Mouse (Mus musculus): ENCODE results near the gene Bet1l. TPM values are rescaled to one million over a fixed set of nuclear protein-coding genes. Genes with fewer than 3 reads are reported as not detected.
"Not testable (repeated sequence)": the region's sequence is repeated elsewhere in the genome, so short reads cannot be mapped to it uniquely, and the experiment has no call there.

Gene Bet1l
- total RNA-seq, 1 experiment: 21.6 TPM

- Histone ChIP-seq H3K9ac (ENCODE audit: insufficient read depth, low read depth, low read length, poor library complexity, severe bottlenecking) (no peak overlapping the region), H3K27ac (ENCODE audit: insufficient read depth, low read depth, low read length, poor library complexity, severe bottlenecking) (no peak overlapping the region), H3K4me3 (ENCODE audit: insufficient read depth in 1 of 2, low read depth in 1 of 2, low read length in 2 of 2, poor library complexity in 1 of 2, severe bottlenecking in 1 of 2) (no peak overlapping the region), H3K4me1 (ENCODE audit: control insufficient read depth in 2 of 2, insufficient read depth in 2 of 2, low read length in 2 of 2, poor library complexity in 1 of 2) (no peaks in the 10 kb centered on the region), H3K9me3 (ENCODE audit: control insufficient read depth, insufficient read depth, low read depth, low read length) (no peaks in the 10 kb centered on the region), H3K36me3 (ENCODE audit: control insufficient read depth, insufficient read depth, low read length, poor library complexity, severe bottlenecking) (peaks cover 48% of the 10 kb centered on the region)
- in situ Hi-C loops (cut with MboI; ENCODE audit: low sequenced_read_pairs in 2 of 2, unreplicated experiment in 2 of 2): loop anchor here in 1 of 2 experiments (10.0 kb wide), 1 partner anchor 50 kb away; the partner anchor contains the start of genes Odf3 and Scgb1c1
- TF ChIP-seq ZNF384 (IDR thresholded peaks at IDR 0.05; ENCODE audit: low read depth, low read length): no peak
- TF ChIP-seq MAFK (IDR thresholded peaks at IDR 0.05; ENCODE audit: insufficient read depth, low read depth, low read length): no peak
- no peak for TF ChIP-seq HCFC1 (IDR thresholded peaks at IDR 0.05; ENCODE audit: borderline replicate concordance, insufficient read depth, low read length)
- no peak for TF ChIP-seq CHD2 (IDR thresholded peaks at IDR 0.05; ENCODE audit: low read depth, low read length)
- no peak for TF ChIP-seq ZC3H11A (IDR thresholded peaks at IDR 0.05; ENCODE audit: borderline replicate concordance, low read depth, low read length)
- no peak for DNase-seq (ENCODE audit: low read depth, low spot score)
These were observed 37.2 kb upstream of the Bet1l start for GRCm38 (mm10) chr7:140894611-140895010.

GRCm38 (mm10) chr7:140894031-140894430 lies 36.7 kb upstream of the Bet1l start:
- no peaks in the 10 kb centered on the region for H3K4me1 ChIP-seq (ENCODE audit: control insufficient read depth in 2 of 2, insufficient read depth in 2 of 2, low read length in 2 of 2, poor library complexity in 1 of 2)
- no peak overlapping the region for H3K27ac ChIP-seq (ENCODE audit: insufficient read depth, low read depth, low read length, poor library complexity, severe bottlenecking)
- no peak overlapping the region for H3K4me3 ChIP-seq (ENCODE audit: insufficient read depth in 1 of 2, low read depth in 1 of 2, low read length in 2 of 2, poor library complexity in 1 of 2, severe bottlenecking in 1 of 2)
- no peaks in the 10 kb centered on the region for H3K9me3 ChIP-seq (ENCODE audit: control insufficient read depth, insufficient read depth, low read depth, low read length)
- peaks cover 50% of the 10 kb centered on the region for H3K36me3 ChIP-seq (ENCODE audit: control insufficient read depth, insufficient read depth, low read length, poor library complexity, severe bottlenecking)
- in situ Hi-C loops (cut with MboI; ENCODE audit: low sequenced_read_pairs in 2 of 2, unreplicated experiment in 2 of 2): loop anchor here in 1 of 2 experiments (10.0 kb wide), 1 partner anchor 49 kb away; the partner anchor contains the start of genes Odf3 and Scgb1c1
- H3K9ac ChIP-seq (ENCODE audit: insufficient read depth, low read depth, low read length, poor library complexity, severe bottlenecking): no peak overlapping the region
- no peak for DNase-seq (ENCODE audit: low read depth, low spot score)
- TF ChIP-seq ZC3H11A (IDR thresholded peaks at IDR 0.05; ENCODE audit: borderline replicate concordance, low read depth, low read length): no peak
- no peak for TF ChIP-seq CHD2 (IDR thresholded peaks at IDR 0.05; ENCODE audit: low read depth, low read length)
- TF ChIP-seq HCFC1 (IDR thresholded peaks at IDR 0.05; ENCODE audit: borderline replicate concordance, insufficient read depth, low read length): no peak
- no peak for TF ChIP-seq ZNF384 (IDR thresholded peaks at IDR 0.05; ENCODE audit: low read depth, low read length)
- no peak for TF ChIP-seq MAFK (IDR thresholded peaks at IDR 0.05; ENCODE audit: insufficient read depth, low read depth, low read length)

- not testable (repeated sequence) for H3K27ac ChIP-seq (ENCODE audit: insufficient read depth, low read depth, low read length, poor library complexity, severe bottlenecking); H3K9me3 ChIP-seq (ENCODE audit: control insufficient read depth, insufficient read depth, low read depth, low read length); H3K4me1 ChIP-seq (ENCODE audit: control insufficient read depth in 2 of 2, insufficient read depth in 2 of 2, low read length in 2 of 2, poor library complexity in 1 of 2); H3K4me3 ChIP-seq (ENCODE audit: insufficient read depth in 1 of 2, low read depth in 1 of 2, low read length in 2 of 2, poor library complexity in 1 of 2, severe bottlenecking in 1 of 2); DNase-seq (ENCODE audit: low read depth, low spot score)
- H3K9ac ChIP-seq (ENCODE audit: insufficient read depth, low read depth, low read length, poor library complexity, severe bottlenecking): 0 out of 2 replicates have a peak overlapping the region, but pooled peaks have one; percentile 27
- H3K36me3 ChIP-seq (ENCODE audit: control insufficient read depth, insufficient read depth, low read length, poor library complexity, severe bottlenecking): peaks cover 44% of the 10 kb centered on the region
- in situ Hi-C loops (cut with MboI; ENCODE audit: low sequenced_read_pairs in 2 of 2, unreplicated experiment in 2 of 2): loop anchor here in 1 of 2 experiments (10.0 kb wide), 1 partner anchor 46 kb away; the partner anchor contains the start of genes Odf3 and Scgb1c1
These were observed 33.3 kb upstream of the Bet1l start for GRCm38 (mm10) chr7:140890636-140891035.

DNA sequence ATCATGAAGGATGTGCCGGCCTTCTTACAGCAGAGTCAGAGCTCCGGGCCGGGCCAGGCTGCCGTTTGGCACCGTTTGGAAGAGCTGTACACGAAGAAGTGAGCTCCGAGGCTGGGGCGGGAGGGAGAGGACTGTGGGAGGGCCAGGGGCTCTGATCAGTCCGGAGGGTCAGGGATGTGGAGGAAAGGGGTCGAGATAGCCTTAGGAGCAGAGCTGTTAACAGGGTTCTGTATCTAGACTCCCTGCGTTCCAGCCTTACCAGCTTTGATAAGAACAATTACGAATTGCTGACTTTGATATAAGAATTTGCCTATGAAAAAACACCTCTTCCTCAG lies 25.1 kb upstream of the Bet1l start:
- Histone ChIP-seq H3K9me3 (ENCODE audit: control insufficient read depth, insufficient read depth, low read depth, low read length) (no peaks in the 10 kb centered on the region), H3K4me3 (ENCODE audit: insufficient read depth in 1 of 2, low read depth in 1 of 2, low read length in 2 of 2, poor library complexity in 1 of 2, severe bottlenecking in 1 of 2) (peak overlapping the region; percentile 83 to 95), H3K27ac (ENCODE audit: insufficient read depth, low read depth, low read length, poor library complexity, severe bottlenecking) (0 out of 2 replicates have a peak overlapping the region, but pooled peaks have one; percentile 45), H3K9ac (ENCODE audit: insufficient read depth, low read depth, low read length, poor library complexity, severe bottlenecking) (peak overlapping the region; percentile 89), H3K36me3 (ENCODE audit: control insufficient read depth, insufficient read depth, low read length, poor library complexity, severe bottlenecking) (peaks cover 18% of the 10 kb centered on the region), H3K4me1 (ENCODE audit: control insufficient read depth in 2 of 2, insufficient read depth in 2 of 2, low read length in 2 of 2, poor library complexity in 1 of 2) (0 out of 4 replicates have a peak, but pooled peaks cover 0 to 3% of the 10 kb centered on the region in 2 experiments)
- DNase-seq (ENCODE audit: low read depth, low spot score): no peak
- TF ChIP-seq HCFC1 (IDR thresholded peaks at IDR 0.05; ENCODE audit: borderline replicate concordance, insufficient read depth, low read length) (peak; percentile 4; the same call in 1 of the 2 replicates), MAFK (IDR thresholded peaks at IDR 0.05; ENCODE audit: insufficient read depth, low read depth, low read length) (no peak)
- in situ Hi-C loops (cut with MboI; ENCODE audit: low sequenced_read_pairs in 2 of 2, unreplicated experiment in 2 of 2): no loop called here
